Mouse (Mus musculus) embryonic fibroblast, embryonic 13.5 days (primary cell): ENCODE data around the gene Cadm1.

ENCODE experiments used
- CTCF ChIP-seq: IDR thresholded peaks from 2 replicates; pipeline ENCODE4 v1.5.1; 2011; ENCODE audit warnings: mild to moderate bottlenecking, control low read depth, low read length, moderate library complexity, borderline replicate concordance; ENCODE audit not compliant: insufficient read depth
- POLR2A ChIP-seq: IDR thresholded peaks from 2 replicates; pipeline ENCODE4 v1.6.1; 2011; ENCODE audit warnings: low read depth, mild to moderate bottlenecking, control low read depth, low read length, moderate library complexity

GRCm38 (mm10) chr9:47652203-47652602 is 122.2 kb downstream of the Cadm1 start:
- TF ChIP-seq CTCF, result no peak
- no peak for TF ChIP-seq POLR2A
